Mouse (Mus musculus) left cerebral cortex, adult 9 months (tissue): ENCODE data around the gene Wdr72.

ENCODE experiments used
- DNase-seq, 2 experiments: peaks; one replicate each; pipeline ENCODE4 v3.0.0; 2022; ENCODE audit warnings: low spot score in 2 of 2

Wdr72 gene

DNA sequence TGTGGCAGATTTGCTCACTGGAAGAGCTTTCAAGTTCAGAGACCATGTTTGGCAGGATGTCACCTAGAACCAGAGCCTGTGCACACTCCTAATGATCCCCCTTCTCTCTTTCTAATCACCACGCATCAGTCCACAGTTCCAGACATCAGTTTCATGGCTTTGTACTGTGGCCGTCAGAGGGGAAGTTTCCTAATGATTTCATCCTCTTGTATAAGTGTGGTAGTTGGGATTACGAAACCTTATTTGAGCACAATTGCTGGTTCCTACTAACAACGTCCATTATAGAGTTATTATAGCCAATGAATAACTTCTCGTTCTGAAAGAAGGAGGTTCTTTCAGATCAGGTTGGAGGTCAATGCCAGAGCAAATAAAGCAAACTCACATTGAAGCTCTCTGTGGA, 131.1 kb downstream of the Wdr72 start:
- DNase-seq, result no peak

GRCm38 (mm10) chr9:74248084-74248483, 137.9 kb downstream of the Wdr72 start:
- no peak for DNase-seq

DNA sequence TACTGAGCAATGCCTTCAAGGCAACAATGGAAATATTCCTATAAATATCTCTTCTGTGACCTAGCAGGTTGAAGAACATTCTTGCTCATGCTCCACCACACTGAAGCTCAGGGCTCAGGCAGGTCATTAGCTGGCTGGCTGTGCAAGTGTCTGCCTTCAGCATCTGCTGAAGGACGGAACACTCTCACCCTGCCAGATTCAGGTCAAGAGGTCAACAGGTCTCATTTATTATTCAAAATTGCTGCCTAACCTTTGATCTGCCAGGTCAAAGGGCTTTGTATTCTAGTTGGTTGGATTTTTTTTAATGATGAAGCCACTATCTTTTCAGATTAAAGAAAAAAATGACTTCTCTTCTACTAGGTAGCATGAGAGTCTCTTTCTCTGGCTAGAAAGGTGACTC, 139.3 kb downstream of the Wdr72 start:
- no peak for DNase-seq

DNA sequence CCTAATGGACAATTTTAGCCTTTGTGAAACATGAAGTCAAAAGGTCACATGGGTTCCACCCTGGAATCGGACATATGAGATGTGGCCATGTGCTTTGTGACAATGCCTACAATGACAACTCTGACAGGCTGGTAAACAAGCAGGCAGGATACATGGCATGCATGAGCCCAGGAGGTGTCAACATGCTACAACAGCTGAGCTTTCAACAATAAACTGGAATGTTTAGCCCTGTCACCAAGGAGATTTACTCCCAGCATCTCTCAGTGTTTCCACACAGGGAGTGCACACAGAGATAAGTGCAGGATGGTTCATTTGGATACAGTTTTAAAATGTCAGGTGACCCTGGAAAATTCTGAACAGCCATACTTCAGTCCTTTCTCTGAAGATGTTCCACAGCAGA, 140.4 kb downstream of the Wdr72 start:
- DNase-seq, result no peak

DNA sequence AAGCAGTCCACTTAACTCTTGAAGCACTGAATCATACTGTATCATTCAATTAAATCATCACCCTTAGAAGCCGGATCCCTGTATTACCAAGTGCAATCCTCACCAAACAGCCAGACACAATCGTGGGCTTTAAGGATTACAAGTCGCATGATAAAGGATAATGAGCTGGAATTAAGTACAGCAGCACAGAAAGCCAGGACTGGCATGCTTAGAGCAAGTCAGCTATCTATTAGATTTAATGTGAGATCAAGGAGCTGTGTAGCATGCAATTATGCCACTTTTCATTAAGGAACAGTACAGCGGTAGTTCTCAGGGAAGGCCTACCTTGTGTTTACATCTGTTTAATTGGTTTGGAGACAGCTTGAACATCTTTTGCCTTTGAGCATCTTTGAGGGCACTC, 148.2 kb downstream of the Wdr72 start:
- no peak for DNase-seq

DNA sequence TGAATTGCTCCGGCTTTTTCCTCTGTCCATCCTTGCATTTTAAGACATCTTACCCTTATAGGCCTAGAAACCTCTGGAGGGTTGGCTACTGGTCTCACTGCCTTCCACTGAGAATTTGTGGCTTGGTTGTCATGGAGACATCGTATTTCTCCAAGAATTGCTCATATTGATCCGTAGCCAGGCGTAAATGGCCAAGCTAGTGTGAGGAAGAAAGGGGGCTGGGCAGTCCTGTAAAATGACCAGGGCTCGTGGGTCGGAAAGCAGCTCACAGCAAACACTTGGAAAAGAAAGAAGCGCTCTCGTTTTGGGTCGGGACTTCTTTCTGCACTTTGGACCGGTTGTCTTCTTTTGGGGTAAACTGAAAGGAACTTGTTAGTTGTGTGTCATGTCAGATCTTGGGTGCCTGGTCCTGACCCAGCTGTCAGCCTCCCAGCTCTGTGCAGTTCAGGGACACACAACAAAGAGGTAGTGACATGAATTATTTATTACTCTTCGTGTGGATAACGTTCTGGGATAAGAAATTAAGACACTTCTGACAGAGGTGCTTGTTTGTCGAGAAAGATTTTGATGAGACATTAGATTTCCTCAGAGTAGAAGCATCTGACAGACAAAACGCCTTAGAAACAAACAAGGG, 167.7 kb downstream of the Wdr72 start:
- no peak for DNase-seq

- no peak for DNase-seq
Measured at GRCm38 (mm10) chr9:74282072-74282471, 171.9 kb downstream of the Wdr72 start.

DNA sequence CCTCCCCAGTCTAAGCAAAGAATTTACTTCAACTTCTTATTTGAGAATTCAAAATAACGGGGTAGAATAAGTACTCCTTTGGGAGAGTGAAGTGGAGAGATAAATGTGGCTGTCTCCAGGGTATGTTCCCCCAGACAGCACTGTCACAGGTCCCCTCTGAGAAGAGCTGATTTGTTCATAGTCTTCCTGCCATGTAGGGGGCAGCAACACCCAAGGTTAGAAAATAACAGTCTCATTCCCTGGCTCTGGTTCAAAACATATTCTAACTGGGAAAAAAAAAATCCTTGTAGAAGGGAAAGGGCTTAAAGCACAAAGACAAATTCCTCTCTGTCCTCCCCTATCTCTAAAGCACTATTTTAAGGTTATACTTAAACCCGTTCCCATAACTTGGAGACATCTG, 176.1 kb downstream of the Wdr72 start:
- no peak for DNase-seq

- DNase-seq, result no peak
Measured at GRCm38 (mm10) chr9:74294479-74294878, 184.3 kb downstream of the Wdr72 start.

- no peak for DNase-seq
Measured at GRCm38 (mm10) chr9:74318771-74319170, 208.6 kb downstream of the Wdr72 start.

GRCm38 (mm10) chr9:74324089-74324924, 214.2 kb downstream of the Wdr72 start:
- no peak for DNase-seq

GRCm38 (mm10) chr9:74324925-74325295, 214.8 kb downstream of the Wdr72 start:
- DNase-seq, result no peak

- no peak for DNase-seq
Measured at GRCm38 (mm10) chr9:74325981-74326380, 215.8 kb downstream of the Wdr72 start.

GRCm38 (mm10) chr9:74328821-74329220, 218.7 kb downstream of the Wdr72 start:
- DNase-seq, result no peak

GRCm38 (mm10) chr9:74330706-74331495, 220.7 kb downstream of the Wdr72 start:
- DNase-seq, result no peak

DNA sequence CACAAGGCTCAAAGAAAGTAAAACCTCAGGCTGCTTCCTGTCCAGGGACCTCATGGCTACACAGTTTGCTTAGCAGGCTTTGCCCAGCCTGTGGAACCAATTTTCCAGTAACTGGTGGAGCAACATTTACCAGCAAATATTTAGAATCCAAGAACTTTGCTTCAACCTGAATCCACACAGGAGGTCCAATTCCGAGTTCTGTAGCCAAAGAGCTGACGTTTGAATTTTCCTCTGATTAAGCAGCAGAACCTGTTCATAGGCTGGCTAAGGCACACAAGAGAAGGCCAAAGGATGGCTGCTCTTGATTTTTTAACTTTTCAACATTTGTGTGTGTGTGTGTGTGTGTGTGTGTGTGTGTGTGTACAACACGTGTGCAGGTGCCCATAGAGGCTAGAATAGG, 222.2 kb downstream of the Wdr72 start:
- no peak for DNase-seq
